Mouse (Mus musculus) hindbrain, embryonic 15.5 days (tissue): ENCODE results near the gene Lime1. TPM values are rescaled to one million over a fixed set of nuclear protein-coding genes. Genes with fewer than 3 reads are reported as not detected.
A peak's percentile ranks its signal among the peaks of the same experiment; 100 is the strongest.

ENCODE experiments used
- ATAC-seq: fragments of 200-750 bp; cut with Nextera tagmentation; 2 replicates; pipeline ENCODE4 v1.8.0; 2017; ENCODE audit warnings: low read depth, moderate number of reproducible peaks, moderate TSS enrichment; ENCODE audit not compliant: low FRiP score
- H3K27ac ChIP-seq: fragments of 300-500 bp; sonication (generic); replicated peaks from 2 replicates; pipeline ENCODE4 v1.5.1; 2015; ENCODE audit warnings: mild to moderate bottlenecking, inconsistent platforms
- H3K27me3 ChIP-seq: fragments of 300-500 bp; sonication (generic); 2 replicates; pipeline ENCODE4 v1.6.1; 2015; ENCODE audit warnings: control low read depth, inconsistent platforms
- H3K36me3 ChIP-seq: fragments of 300-500 bp; sonication (generic); 2 replicates; pipeline ENCODE4 v1.6.1; 2015; ENCODE audit warnings: control low read depth, inconsistent platforms
- H3K4me1 ChIP-seq: fragments of 300-500 bp; sonication (generic); replicated peaks from 2 replicates; pipeline ENCODE4 v1.6.1; 2015; ENCODE audit warnings: control low read depth, inconsistent platforms
- H3K4me2 ChIP-seq: fragments of 300-500 bp; sonication (generic); 2 replicates; pipeline ENCODE4 v1.6.1; 2015; ENCODE audit warnings: moderate library complexity, mild to moderate bottlenecking, inconsistent platforms
- H3K4me3 ChIP-seq: fragments of 300-500 bp; sonication (generic); 2 replicates; pipeline ENCODE4 v1.5.1; 2015; ENCODE audit warnings: mild to moderate bottlenecking, inconsistent platforms
- H3K9ac ChIP-seq: fragments of 300-500 bp; sonication (generic); 2 replicates; pipeline ENCODE4 v1.6.1; 2015; ENCODE audit warnings: inconsistent platforms
- H3K9me3 ChIP-seq: fragments of 300-500 bp; sonication (generic); 2 replicates; pipeline ENCODE4 v1.6.1; 2016; ENCODE audit warnings: control low read depth, inconsistent platforms
- WGBS: fragments of 180-500 bp; shearing (Covaris S2); methylation state at CpG from one replicate; pipeline ENCODE4 v1.1.7; 2015; 5-methylcytosine and 5-hydroxymethylcytosine counted together
- polyA plus RNA-seq: library from polyadenylated mRNA; unstranded; fragments of >200 nt; fragmentation: Nextera tagmentation; extraction: Ambion mirVana; gene quantifications from 2 replicates; pipeline ENCODE4 v1.2.1, GENCODE M21; 2015

The Lime1 gene
- polyA plus RNA-seq, 1 experiment from 2014 or later = 56.5 TPM

GRCm38 (mm10) chr2:181392600-181393213 is 12.8 kb downstream of the Lime1 start:
- peaks cover 19% of the 10 kb centered on the region for H3K36me3 ChIP-seq
- WGBS = 31% methylated on average over 4 of the region's 4 CpGs
- no peak overlapping the region for H3K27ac ChIP-seq
- H3K4me1 ChIP-seq = no peaks in the 10 kb centered on the region
- no peaks in the 10 kb centered on the region for H3K9me3 ChIP-seq
- no peaks in the 10 kb centered on the region for H3K27me3 ChIP-seq
- no peak overlapping the region for H3K4me3 ChIP-seq
- peak; percentile 76 for ATAC-seq
- no peak overlapping the region for H3K4me2 ChIP-seq
- H3K9ac ChIP-seq = no peak overlapping the region

- no peak overlapping the region for H3K4me2 ChIP-seq
- ATAC-seq = no peak
- peaks cover 19% of the 10 kb centered on the region for H3K36me3 ChIP-seq
- no peaks in the 10 kb centered on the region for H3K4me1 ChIP-seq
- H3K9me3 ChIP-seq = no peaks in the 10 kb centered on the region
- no peaks in the 10 kb centered on the region for H3K27me3 ChIP-seq
- H3K9ac ChIP-seq = no peak overlapping the region
- WGBS = 96% methylated on average over 3 of the region's 3 CpGs
- H3K4me3 ChIP-seq = no peak overlapping the region
- H3K27ac ChIP-seq = no peak overlapping the region
Measured at GRCm38 (mm10) chr2:181394086-181394485, 14.2 kb downstream of the Lime1 start.

- WGBS = 57% methylated on average over 5 of the region's 5 CpGs
Measured at GRCm38 (mm10) chr2:181397207-181397761, 17.4 kb downstream of the Lime1 start.

GRCm38 (mm10) chr2:181401497-181401896 is 21.6 kb downstream of the Lime1 start:
- no peaks in the 10 kb centered on the region for H3K9me3 ChIP-seq
- no peak overlapping the region for H3K27ac ChIP-seq
- H3K4me3 ChIP-seq = no peak overlapping the region
- no peak for ATAC-seq
- H3K4me2 ChIP-seq = no peak overlapping the region
- WGBS = 21% methylated on average over 1 of the region's 1 CpGs
- no peaks in the 10 kb centered on the region for H3K4me1 ChIP-seq
- H3K27me3 ChIP-seq = no peaks in the 10 kb centered on the region
- H3K36me3 ChIP-seq = peaks cover 8% of the 10 kb centered on the region; the same call in 1 of the 2 replicates
- H3K9ac ChIP-seq = no peak overlapping the region

More at GRCm38 (mm10) chr2:181397207-181397761, 17.4 kb downstream of the Lime1 start:
- Histone ChIP-seq H3K9me3 (no peaks in the 10 kb centered on the region), H3K4me2 (no peak overlapping the region), H3K4me3 (no peak overlapping the region), H3K4me1 (no peaks in the 10 kb centered on the region), H3K36me3 (peaks cover 8% of the 10 kb centered on the region), H3K27ac (no peak overlapping the region), H3K9ac (no peak overlapping the region), H3K27me3 (no peaks in the 10 kb centered on the region)
- ATAC-seq = no peak

GRCm38 (mm10) chr2:181403722-181404121 is 23.8 kb downstream of the Lime1 start:
- no peak overlapping the region for H3K4me3 ChIP-seq
- no peak overlapping the region for H3K27ac ChIP-seq
- H3K4me2 ChIP-seq = no peak overlapping the region
- peaks cover 8% of the 10 kb centered on the region; the same call in 1 of the 2 replicates for H3K36me3 ChIP-seq
- 93% methylated on average over 3 of the region's 3 CpGs for whole genome bisulfite sequencing
- no peak for ATAC-seq
- H3K4me1 ChIP-seq = no peaks in the 10 kb centered on the region
- no peak overlapping the region for H3K9ac ChIP-seq
- no peaks in the 10 kb centered on the region for H3K9me3 ChIP-seq
- H3K27me3 ChIP-seq = no peaks in the 10 kb centered on the region

GRCm38 (mm10) chr2:181409643-181410042 is 29.8 kb downstream of the Lime1 start:
- Histone ChIP-seq H3K9me3 (no peaks in the 10 kb centered on the region), H3K36me3 (peaks cover 6% of the 10 kb centered on the region; the same call in 1 of the 2 replicates), H3K27ac (no peak overlapping the region), H3K4me1 (peaks cover 4% of the 10 kb centered on the region), H3K4me3 (no peak overlapping the region), H3K9ac (no peak overlapping the region), H3K27me3 (no peaks in the 10 kb centered on the region), H3K4me2 (no peak overlapping the region)
- WGBS = 85% methylated on average over 7 of the region's 7 CpGs
- ATAC-seq = no peak

- ATAC-seq = peak; percentile 65; the same call in 1 of the 2 replicates
Measured at GRCm38 (mm10) chr2:181410760-181411473, 31.0 kb downstream of the Lime1 start.

GRCm38 (mm10) chr2:181413141-181413540 is 33.3 kb downstream of the Lime1 start:
- Histone ChIP-seq H3K9me3 (no peaks in the 10 kb centered on the region), H3K27ac (no peak overlapping the region), H3K9ac (no peak overlapping the region), H3K4me3 (no peak overlapping the region), H3K4me1 (peaks cover 4% of the 10 kb centered on the region), H3K4me2 (no peak overlapping the region), H3K36me3 (no peaks in the 10 kb centered on the region), H3K27me3 (no peaks in the 10 kb centered on the region)
- ATAC-seq = no peak
- WGBS = 52% methylated on average over 2 of the region's 2 CpGs

More at GRCm38 (mm10) chr2:181410760-181411473, 31.0 kb downstream of the Lime1 start:
- Histone ChIP-seq H3K4me3 (no peak overlapping the region), H3K9me3 (no peaks in the 10 kb centered on the region), H3K9ac (no peak overlapping the region), H3K36me3 (no peaks in the 10 kb centered on the region), H3K4me2 (no peak overlapping the region), H3K27me3 (no peaks in the 10 kb centered on the region), H3K4me1 (peaks cover 4% of the 10 kb centered on the region), H3K27ac (0 out of 2 replicates have a peak overlapping the region, but pooled peaks have one; percentile 9)
- 33% methylated on average over 4 of the region's 4 CpGs for WGBS

GRCm38 (mm10) chr2:181415945-181416344 is 36.1 kb downstream of the Lime1 start:
- no peak overlapping the region for H3K27ac ChIP-seq
- H3K4me2 ChIP-seq = no peak overlapping the region
- no peaks in the 10 kb centered on the region for H3K36me3 ChIP-seq
- no peak for ATAC-seq
- WGBS = 49% methylated on average over 3 of the region's 3 CpGs
- H3K27me3 ChIP-seq = no peaks in the 10 kb centered on the region
- no peak overlapping the region for H3K4me3 ChIP-seq
- no peaks in the 10 kb centered on the region for H3K9me3 ChIP-seq
- peaks cover 2% of the 10 kb centered on the region for H3K4me1 ChIP-seq
- no peak overlapping the region for H3K9ac ChIP-seq

GRCm38 (mm10) chr2:181419359-181419758 is 39.5 kb downstream of the Lime1 start:
- H3K27ac ChIP-seq = no peak overlapping the region
- 86% methylated on average over 7 of the region's 7 CpGs for WGBS
- no peaks in the 10 kb centered on the region for H3K4me1 ChIP-seq
- H3K27me3 ChIP-seq = no peaks in the 10 kb centered on the region
- H3K9ac ChIP-seq = no peak overlapping the region
- H3K36me3 ChIP-seq = peaks cover 9% of the 10 kb centered on the region
- H3K4me2 ChIP-seq = no peak overlapping the region
- H3K9me3 ChIP-seq = no peaks in the 10 kb centered on the region
- no peak for ATAC-seq
- H3K4me3 ChIP-seq = no peak overlapping the region

- Histone ChIP-seq H3K9me3 (no peaks in the 10 kb centered on the region), H3K9ac (no peak overlapping the region), H3K4me1 (no peaks in the 10 kb centered on the region), H3K36me3 (peaks cover 9% of the 10 kb centered on the region), H3K4me3 (no peak overlapping the region), H3K27me3 (no peaks in the 10 kb centered on the region), H3K27ac (no peak overlapping the region), H3K4me2 (no peak overlapping the region)
- no peak for ATAC-seq
- WGBS = 79% methylated on average over 4 of the region's 4 CpGs
Measured at GRCm38 (mm10) chr2:181420426-181420825, 40.5 kb downstream of the Lime1 start.

- peaks cover 9% of the 10 kb centered on the region for H3K36me3 ChIP-seq
- ATAC-seq = no peak
- H3K4me1 ChIP-seq = no peaks in the 10 kb centered on the region
Measured at GRCm38 (mm10) chr2:181420903-181421638, 41.2 kb downstream of the Lime1 start.

More at GRCm38 (mm10) chr2:181420903-181421638, 41.2 kb downstream of the Lime1 start:
- WGBS = 82% methylated on average over 4 of the region's 4 CpGs
- Histone ChIP-seq H3K27me3 (no peaks in the 10 kb centered on the region), H3K9me3 (no peaks in the 10 kb centered on the region), H3K4me2 (no peak overlapping the region), H3K9ac (no peak overlapping the region), H3K4me3 (no peak overlapping the region), H3K27ac (no peak overlapping the region)
